Mouse (Mus musculus) stomach, embryonic 14.5 days (tissue): ENCODE data around the gene Cenpt. TPM values are rescaled to one million over a fixed set of nuclear protein-coding genes. Genes with fewer than 3 reads are reported as not detected.
"Not testable (repeated sequence)": the region's sequence is repeated elsewhere in the genome, so short reads cannot be mapped to it uniquely, and the experiment has no call there.

Experiments
- ATAC-seq: fragments of 200-750 bp; cut with Nextera tagmentation; 2 replicates; pipeline ENCODE4 v1.8.0; 2017; ENCODE audit warnings: low read depth, moderate TSS enrichment; ENCODE audit not compliant: insufficient number of reproducible peaks, insufficient read depth, low FRiP score
- H3K27ac ChIP-seq: fragments of 300-500 bp; sonication (generic); 2 replicates; pipeline ENCODE4 v1.5.1; 2014; ENCODE audit warnings: mild to moderate bottlenecking, low read length, moderate library complexity, mixed read lengths
- H3K27me3 ChIP-seq: fragments of 300-500 bp; sonication (generic); 2 replicates; pipeline ENCODE4 v1.6.1; 2014; ENCODE audit warnings: low read length, control low read depth, mixed read lengths; ENCODE audit not compliant: control insufficient read depth, insufficient read depth
- H3K36me3 ChIP-seq: fragments of 300-500 bp; sonication (generic); 2 replicates; pipeline ENCODE4 v1.6.1; 2014; ENCODE audit warnings: mild to moderate bottlenecking, control low read depth, low read length, moderate library complexity, mixed read lengths; ENCODE audit not compliant: control insufficient read depth, insufficient read depth
- H3K4me1 ChIP-seq: fragments of 300-500 bp; sonication (generic); 2 replicates; pipeline ENCODE4 v1.6.1; 2014; ENCODE audit warnings: low read length, control low read depth, mixed read lengths; ENCODE audit not compliant: control insufficient read depth, insufficient read depth
- H3K4me2 ChIP-seq: fragments of 300-500 bp; sonication (generic); replicated peaks from 2 replicates; pipeline ENCODE4 v1.6.1; 2014; ENCODE audit warnings: low read depth, low read length, control low read depth
- H3K4me3 ChIP-seq: fragments of 300-500 bp; sonication (generic); 2 replicates; pipeline ENCODE4 v1.5.1; 2014; ENCODE audit warnings: low read depth, low read length, control low read depth
- H3K9ac ChIP-seq: fragments of 300-500 bp; sonication (generic); replicated peaks from 2 replicates; pipeline ENCODE4 v1.6.1; 2014; ENCODE audit warnings: low read depth, mild to moderate bottlenecking, control low read depth, low read length, moderate library complexity, mixed read lengths
- H3K9me3 ChIP-seq: fragments of 300-500 bp; sonication (generic); 2 replicates; pipeline ENCODE4 v1.6.1; 2016; ENCODE audit warnings: low read depth, low read length, control low read depth; ENCODE audit not compliant: control insufficient read depth
- WGBS: fragments of 180-500 bp; shearing (Covaris S2); extraction: QIAGEN DNeasy Blood & Tissue Kit; methylation state at CpG from one replicate; pipeline ENCODE4 v1.1.7; 2014; 5-methylcytosine and 5-hydroxymethylcytosine counted together
- polyA plus RNA-seq: library from polyadenylated mRNA; unstranded; fragments of >200 nt; fragmentation: Nextera tagmentation; extraction: Ambion mirVana; gene quantifications from 2 replicates; pipeline ENCODE4 v1.2.1, GENCODE M21; 2014

Cenpt gene
- polyA plus RNA-seq, 1 experiment from 2014 or later: 52.3 TPM

- H3K27me3 ChIP-seq: no peaks in the 10 kb centered on the region
- H3K9ac ChIP-seq: no peak overlapping the region
- peaks cover 6% of the 10 kb centered on the region; the same call in 1 of the 2 replicates for H3K4me1 ChIP-seq
- H3K36me3 ChIP-seq: peaks cover 39% of the 10 kb centered on the region
- ATAC-seq: no peak
- H3K9me3 ChIP-seq: no peaks in the 10 kb centered on the region
- H3K4me2 ChIP-seq: no peak overlapping the region
- H3K27ac ChIP-seq: no peak overlapping the region
- 93% methylated on average over 11 of the region's 11 CpGs for WGBS
- no peak overlapping the region for H3K4me3 ChIP-seq
These were observed 6.4 kb downstream of the Cenpt start for GRCm38 (mm10) chr8:105846678-105847077.

- no peak overlapping the region for H3K9ac ChIP-seq
- no peak for ATAC-seq
These were observed 13.9 kb downstream of the Cenpt start for GRCm38 (mm10) chr8:105839209-105839608.

DNA sequence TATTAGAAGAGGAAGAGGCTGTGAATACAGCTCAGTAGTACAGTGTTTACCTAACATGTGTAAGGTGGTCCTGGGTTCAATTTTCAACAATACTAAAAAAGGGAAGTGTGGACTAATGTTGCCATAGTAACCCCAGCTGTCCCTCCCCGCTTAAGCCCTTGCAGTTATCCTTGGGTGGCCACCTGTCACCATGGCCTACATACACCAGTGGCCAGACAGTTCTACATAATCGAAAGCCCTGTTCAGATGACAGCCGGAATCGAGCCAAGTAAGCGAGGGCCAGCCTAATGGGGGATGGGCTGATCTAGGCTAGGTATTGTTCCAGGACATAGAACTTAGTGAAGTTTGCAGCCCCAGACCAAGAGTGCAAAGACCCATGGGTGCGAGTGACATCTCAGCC is 16.1 kb downstream of the Cenpt start:
- no peak overlapping the region for H3K4me2 ChIP-seq
- no peak overlapping the region for H3K9ac ChIP-seq
- no peaks in the 10 kb centered on the region for H3K9me3 ChIP-seq
- no peaks in the 10 kb centered on the region for H3K4me1 ChIP-seq
- H3K4me3 ChIP-seq: no peak overlapping the region
- no peaks in the 10 kb centered on the region for H3K36me3 ChIP-seq
- H3K27me3 ChIP-seq: no peaks in the 10 kb centered on the region
- ATAC-seq: no peak
- 85% methylated on average over 6 of the region's 6 CpGs for WGBS
- H3K27ac ChIP-seq: no peak overlapping the region

More at GRCm38 (mm10) chr8:105839209-105839608, 13.9 kb downstream of the Cenpt start:
- Histone ChIP-seq H3K36me3 (peaks cover 8% of the 10 kb centered on the region), H3K4me1 (no peaks in the 10 kb centered on the region), H3K4me2 (no peak overlapping the region), H3K27ac (no peak overlapping the region), H3K9me3 (no peaks in the 10 kb centered on the region), H3K4me3 (no peak overlapping the region), H3K27me3 (no peaks in the 10 kb centered on the region)
- 89% methylated on average over 5 of the region's 5 CpGs for WGBS

DNA sequence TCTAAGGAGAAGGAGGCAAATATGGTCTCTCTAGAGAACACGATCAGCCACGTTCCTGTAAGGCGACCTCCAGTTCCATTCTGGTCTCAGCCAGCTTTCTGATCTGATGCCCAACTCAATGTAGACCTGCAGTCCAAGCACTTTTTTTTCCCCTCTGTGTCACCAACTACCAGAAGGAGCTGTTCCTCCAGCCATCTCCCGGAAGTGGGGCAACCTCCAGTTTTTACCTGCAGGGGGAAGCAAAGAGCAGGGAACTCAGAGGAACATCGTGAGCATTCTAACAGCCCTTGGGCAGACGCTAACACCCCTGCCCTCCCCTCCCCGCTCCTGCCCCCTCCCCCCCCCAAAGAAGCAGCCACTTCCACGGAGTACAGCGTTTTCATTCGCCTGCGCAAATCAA is 17.8 kb downstream of the Cenpt start:
- Histone ChIP-seq H3K36me3 (no peaks in the 10 kb centered on the region), H3K27ac (no peak overlapping the region), H3K9me3 (no peaks in the 10 kb centered on the region), H3K4me3 (no peak overlapping the region), H3K4me1 (no peaks in the 10 kb centered on the region), H3K4me2 (no peak overlapping the region), H3K27me3 (no peaks in the 10 kb centered on the region), H3K9ac (no peak overlapping the region)
- 32% methylated on average over 11 of the region's 11 CpGs for WGBS
- no peak for ATAC-seq

- H3K9me3 ChIP-seq, H3K4me2 ChIP-seq, ATAC-seq, H3K27ac ChIP-seq, H3K9ac ChIP-seq, H3K4me1 ChIP-seq, H3K4me3 ChIP-seq, H3K27me3 ChIP-seq, H3K36me3 ChIP-seq: not testable (repeated sequence)
- WGBS: 85% methylated on average over 2 of the region's 2 CpGs
These were observed 19.3 kb downstream of the Cenpt start for GRCm38 (mm10) chr8:105833740-105834139.

- peaks cover 10% of the 10 kb centered on the region; the same call in 1 of the 2 replicates for H3K36me3 ChIP-seq
- H3K27ac ChIP-seq: peak within 1 kb of the TSS; percentile 45; the same call in 1 of the 2 replicates
- no peaks in the 10 kb centered on the region for H3K9me3 ChIP-seq
- peaks cover 7% of the 10 kb centered on the region for H3K4me1 ChIP-seq
- peak within 1 kb of the TSS; percentile 94 for H3K4me3 ChIP-seq
- H3K27me3 ChIP-seq: no peaks in the 10 kb centered on the region
- WGBS: under 1% methylated on average over 47 of the region's 52 CpGs
- H3K9ac ChIP-seq: peak within 1 kb of the TSS; percentile 87
- peak; percentile 97 for ATAC-seq
- peak within 1 kb of the TSS; percentile 67 for H3K4me2 ChIP-seq
These were observed 25.9 kb downstream of the Cenpt start, which contains the start of the genes Ranbp10 and Tsnaxip1 for GRCm38 (mm10) chr8:105826861-105827848. Gene Ranbp10 (minus strand): TSS chr8:105827350. Gene Tsnaxip1 (plus strand): TSS chr8:105827731.

DNA sequence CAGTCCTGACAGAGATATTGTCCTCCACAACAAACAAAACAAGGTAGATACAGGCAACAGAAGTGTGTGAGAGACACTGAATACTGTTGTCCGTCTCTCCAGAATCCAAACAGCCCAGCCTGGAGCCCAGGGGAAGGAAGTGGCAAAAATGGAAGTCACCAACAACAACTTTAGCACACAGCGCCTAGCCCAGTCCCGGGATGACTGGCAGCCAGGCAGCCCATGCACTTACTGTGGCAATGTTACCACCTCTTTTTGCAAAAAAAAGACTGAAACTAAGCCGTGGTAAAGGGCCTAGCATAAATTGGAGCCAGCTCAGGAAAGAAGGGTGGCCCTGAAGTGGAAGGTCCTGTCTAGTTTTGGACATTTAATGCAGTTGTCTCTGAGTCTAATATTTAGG is 26.7 kb downstream of the Cenpt start:
- Histone ChIP-seq H3K4me3 (peak overlapping the region; percentile 94), H3K36me3 (peaks cover 15% of the 10 kb centered on the region; the same call in 1 of the 2 replicates), H3K27me3 (no peaks in the 10 kb centered on the region), H3K4me1 (peaks cover 7% of the 10 kb centered on the region), H3K27ac (0 out of 2 replicates have a peak overlapping the region, but pooled peaks have one; percentile 45), H3K9me3 (no peaks in the 10 kb centered on the region), H3K4me2 (peak overlapping the region; percentile 67), H3K9ac (peak overlapping the region; percentile 87)
- 5% methylated on average over 4 of the region's 4 CpGs for WGBS
- ATAC-seq: no peak

DNA sequence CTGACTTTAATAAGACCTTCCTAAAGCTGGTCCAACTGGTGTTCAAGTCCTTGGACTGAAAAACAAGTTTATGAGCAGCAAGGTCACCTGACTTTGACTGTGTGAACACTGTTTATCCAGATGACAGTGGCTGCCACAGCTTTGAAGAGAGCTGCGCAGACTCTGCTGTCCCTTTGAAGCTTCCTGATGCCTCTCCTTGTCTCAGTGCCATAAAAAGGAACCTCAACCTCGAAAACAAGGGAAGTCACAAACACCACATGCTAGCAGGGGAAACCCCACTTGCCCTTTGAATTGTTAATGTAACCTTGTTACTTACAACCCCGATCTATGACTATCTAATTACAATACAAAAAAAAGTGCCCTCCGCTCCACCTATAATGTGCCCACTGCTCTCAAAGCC is 27.6 kb downstream of the Cenpt start:
- H3K4me3 ChIP-seq: peak overlapping the region; percentile 94; the same call in 1 of the 2 replicates
- no peak overlapping the region for H3K27ac ChIP-seq
- peak overlapping the region; percentile 67 for H3K4me2 ChIP-seq
- no peaks in the 10 kb centered on the region for H3K27me3 ChIP-seq
- WGBS: 88% methylated on average over 4 of the region's 4 CpGs
- H3K9ac ChIP-seq: no peak overlapping the region
- H3K4me1 ChIP-seq: peaks cover 7% of the 10 kb centered on the region
- no peaks in the 10 kb centered on the region for H3K9me3 ChIP-seq
- H3K36me3 ChIP-seq: peaks cover 19% of the 10 kb centered on the region; the same call in 1 of the 2 replicates
- ATAC-seq: no peak
